Mouse (Mus musculus) testis, adult 2 months (tissue): Measurements from ENCODE around the gene Ifi47. TPM values are rescaled to one million over a fixed set of nuclear protein-coding genes. Genes with fewer than 3 reads are reported as not detected.

ENCODE experiments used
- H3K27ac ChIP-seq: fragments of 200-500 bp; 2 replicates; pipeline ENCODE4 v1.5.1; 2012; ENCODE audit warnings: low read depth, low read length; ENCODE audit not compliant: control insufficient read depth, insufficient read depth
- H3K27me3 ChIP-seq: fragments of 200-500 bp; 2 replicates; pipeline ENCODE4 v1.6.1; 2012; ENCODE audit warnings: mild to moderate bottlenecking, low read length, moderate library complexity; ENCODE audit not compliant: control insufficient read depth, insufficient read depth
- H3K36me3 ChIP-seq: fragments of 200-500 bp; 2 replicates; pipeline ENCODE4 v1.6.1; 2012; ENCODE audit warnings: mild to moderate bottlenecking, low read length; ENCODE audit not compliant: control insufficient read depth, insufficient read depth
- H3K4me1 ChIP-seq: fragments of 200-500 bp; 2 replicates; pipeline ENCODE4 v1.6.1; 2012; ENCODE audit warnings: low read length; ENCODE audit not compliant: control insufficient read depth, insufficient read depth
- H3K4me3 ChIP-seq: fragments of 200-500 bp; 2 replicates; pipeline ENCODE4 v1.5.1; 2012; ENCODE audit warnings: low read depth, mild to moderate bottlenecking, low read length, moderate library complexity, mixed read lengths; ENCODE audit not compliant: control insufficient read depth
- CTCF ChIP-seq: fragments of 200-500 bp; IDR thresholded peaks from 2 replicates; pipeline ENCODE4 v1.5.1; 2012; ENCODE audit warnings: low read depth, mild to moderate bottlenecking, inconsistent platforms, low read length, moderate library complexity; ENCODE audit not compliant: control insufficient read depth, insufficient read depth, insufficient replicate concordance
- POLR2A ChIP-seq: fragments of 200-500 bp; IDR thresholded peaks from 2 replicates; pipeline ENCODE4 v1.6.1; 2012; ENCODE audit warnings: low read depth, mild to moderate bottlenecking, inconsistent platforms, low read length, moderate library complexity; ENCODE audit not compliant: control insufficient read depth
- polyA plus RNA-seq: library from polyadenylated mRNA; depleted of rRNA; stranded (reverse); fragments of >200 nt; gene quantifications from 2 replicates; pipeline ENCODE4 v1.2.3, GENCODE M21; 2012

Gene Ifi47
- polyA plus RNA-seq, 1 experiment: 0.42 TPM

GRCm38 (mm10) chr11:49092053-49092586 lies 15.7 kb downstream of the Ifi47 start:
- no peak for TF ChIP-seq POLR2A
- TF ChIP-seq CTCF: no peak
- H3K27ac ChIP-seq: no peak overlapping the region
- no peak overlapping the region for H3K4me3 ChIP-seq
- H3K4me1 ChIP-seq: peaks cover 7% of the 10 kb centered on the region
- H3K27me3 ChIP-seq: no peaks in the 10 kb centered on the region
- H3K36me3 ChIP-seq: no peaks in the 10 kb centered on the region

- no peaks in the 10 kb centered on the region for H3K36me3 ChIP-seq
- no peaks in the 10 kb centered on the region for H3K27me3 ChIP-seq
- no peak for TF ChIP-seq POLR2A
- TF ChIP-seq CTCF: no peak
- H3K4me3 ChIP-seq: no peak overlapping the region
- no peak overlapping the region for H3K27ac ChIP-seq
- peaks cover 7% of the 10 kb centered on the region for H3K4me1 ChIP-seq
Measured at GRCm38 (mm10) chr11:49092786-49093185, 16.4 kb downstream of the Ifi47 start.

GRCm38 (mm10) chr11:49093861-49094660 lies 17.7 kb downstream of the Ifi47 start:
- H3K36me3 ChIP-seq: no peaks in the 10 kb centered on the region

GRCm38 (mm10) chr11:49095367-49095766 lies 19.0 kb downstream of the Ifi47 start:
- Histone ChIP-seq H3K36me3 (no peaks in the 10 kb centered on the region), H3K27ac (no peak overlapping the region), H3K4me3 (no peak overlapping the region), H3K27me3 (no peaks in the 10 kb centered on the region), H3K4me1 (no peaks in the 10 kb centered on the region)
- TF ChIP-seq POLR2A (no peak), CTCF (no peak)

More at GRCm38 (mm10) chr11:49093861-49094660, 17.7 kb downstream of the Ifi47 start:
- Histone ChIP-seq H3K27me3 (no peaks in the 10 kb centered on the region), H3K27ac (no peak overlapping the region), H3K4me1 (no peaks in the 10 kb centered on the region), H3K4me3 (no peak overlapping the region)
- TF ChIP-seq CTCF: no peak
- no peak for TF ChIP-seq POLR2A

GRCm38 (mm10) chr11:49100409-49100808 lies 24.0 kb downstream of the Ifi47 start:
- TF ChIP-seq CTCF (no peak), POLR2A (no peak)
- peaks cover 9% of the 10 kb centered on the region for H3K4me1 ChIP-seq
- no peak overlapping the region for H3K4me3 ChIP-seq

GRCm38 (mm10) chr11:49101500-49101899 lies 25.1 kb downstream of the Ifi47 start:
- Histone ChIP-seq H3K27ac (no peak overlapping the region), H3K36me3 (no peaks in the 10 kb centered on the region), H3K4me3 (no peak overlapping the region), H3K27me3 (no peaks in the 10 kb centered on the region), H3K4me1 (peaks cover 9% of the 10 kb centered on the region)
- TF ChIP-seq POLR2A (no peak), CTCF (no peak)

More at GRCm38 (mm10) chr11:49100409-49100808, 24.0 kb downstream of the Ifi47 start:
- H3K27ac ChIP-seq: no peak overlapping the region
- no peaks in the 10 kb centered on the region for H3K27me3 ChIP-seq
- H3K36me3 ChIP-seq: no peaks in the 10 kb centered on the region

- Histone ChIP-seq H3K36me3 (no peaks in the 10 kb centered on the region), H3K4me3 (no peak overlapping the region), H3K27me3 (no peaks in the 10 kb centered on the region), H3K4me1 (peaks cover 9% of the 10 kb centered on the region), H3K27ac (no peak overlapping the region)
- TF ChIP-seq POLR2A: no peak
- TF ChIP-seq CTCF: peak; percentile 35; the same call in 1 of the 2 replicates
Measured at GRCm38 (mm10) chr11:49103047-49103693, 26.8 kb downstream of the Ifi47 start.
